Mouse (Mus musculus): ENCODE measurements at regions not wholly inside any gene's neighbourhood (a gene's known extent, or its start where the extent isn't known, plus 50 kb on each side); places are given as distances from the start of the nearest gene placed in this dataset.

DNA sequence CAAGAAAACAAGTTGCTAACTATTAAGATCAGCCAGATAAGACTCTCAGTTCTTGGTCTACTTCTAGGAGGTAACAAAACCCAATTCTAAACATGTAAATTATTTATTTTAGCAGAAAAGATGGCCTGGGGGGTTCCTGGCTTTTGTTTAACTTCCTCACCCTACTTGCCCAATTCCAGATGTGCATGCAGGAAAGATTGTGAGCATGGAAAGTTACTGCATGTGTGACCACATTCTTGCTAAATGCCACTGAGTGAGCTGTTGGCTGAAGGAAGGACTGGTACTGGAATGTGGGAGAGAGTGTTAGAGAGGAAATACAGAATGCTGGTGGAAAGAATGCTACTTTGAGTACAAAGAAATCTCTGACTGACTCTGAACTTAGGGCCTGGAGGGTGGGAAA, 72.1 kb upstream of the Vgll3 start:
- H3K4me1 ChIP-seq (replicated peaks; ENCODE audit: control insufficient read depth, insufficient read depth, low read length) = no peaks in the 10 kb centered on the region
- ATAC-seq (replicated peaks; ENCODE audit: low FRiP score) = no peak
- no peak overlapping the region for H3K27ac ChIP-seq (ENCODE audit: low read depth, low read length)
- no peaks in the 10 kb centered on the region for H3K9me3 ChIP-seq (ENCODE audit: control insufficient read depth, low read length)
- no peak overlapping the region for H3K9ac ChIP-seq (ENCODE audit: low read depth, low read length)
- H3K4me2 ChIP-seq = no peak overlapping the region
- no peaks in the 10 kb centered on the region for H3K36me3 ChIP-seq (ENCODE audit: control insufficient read depth, insufficient read depth, low read length)
- DNase-seq (ENCODE audit: low spot score) = no peak
- H3K4me3 ChIP-seq (ENCODE audit: low read depth, low read length) = no peak overlapping the region
- H3K27me3 ChIP-seq (replicated peaks; ENCODE audit: control insufficient read depth, insufficient read depth, low read length) = no peaks in the 10 kb centered on the region

DNA sequence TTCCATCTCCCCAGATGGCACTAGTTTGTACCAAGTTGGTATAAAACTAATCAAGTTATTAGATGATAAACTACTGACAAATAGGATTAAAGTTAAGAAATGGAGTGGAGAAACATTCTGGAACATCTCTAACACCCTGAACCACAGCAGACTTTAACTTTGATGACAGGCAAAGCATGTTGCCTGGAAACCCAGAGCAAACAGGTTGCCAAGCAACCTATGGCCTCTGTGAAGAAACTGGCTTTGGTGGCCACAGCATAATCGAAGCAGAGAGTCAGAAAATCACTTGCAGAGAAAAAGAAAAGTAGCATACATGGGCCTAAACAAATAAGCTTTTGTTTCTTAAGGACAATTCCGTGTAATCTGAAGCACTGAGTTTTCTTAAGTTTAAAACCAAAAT, 59.4 kb upstream of the Vgll3 start:
- 69% methylated on average over 2 of the region's 2 CpGs for WGBS
- H3K4me1 ChIP-seq (replicated peaks; ENCODE audit: control insufficient read depth, insufficient read depth, low read length) = no peaks in the 10 kb centered on the region
- no peak for ATAC-seq (replicated peaks; ENCODE audit: low FRiP score)

More for the DNA sequence above, 59.4 kb upstream of the Vgll3 start:
- no peak for DNase-seq (ENCODE audit: low spot score)
- H3K27me3 ChIP-seq (replicated peaks; ENCODE audit: control insufficient read depth, insufficient read depth, low read length) = no peaks in the 10 kb centered on the region
- no peaks in the 10 kb centered on the region for H3K9me3 ChIP-seq (ENCODE audit: control insufficient read depth, low read length)
- H3K9ac ChIP-seq (ENCODE audit: low read depth, low read length) = no peak overlapping the region
- no peak overlapping the region for H3K27ac ChIP-seq (ENCODE audit: low read depth, low read length)
- no peak overlapping the region for H3K4me3 ChIP-seq (ENCODE audit: low read depth, low read length)
- no peaks in the 10 kb centered on the region for H3K36me3 ChIP-seq (ENCODE audit: control insufficient read depth, insufficient read depth, low read length)
- H3K4me2 ChIP-seq = no peak overlapping the region
